31 mouse cellular contexts compared by ENCODE assay signal in the genomic region with DNA sequence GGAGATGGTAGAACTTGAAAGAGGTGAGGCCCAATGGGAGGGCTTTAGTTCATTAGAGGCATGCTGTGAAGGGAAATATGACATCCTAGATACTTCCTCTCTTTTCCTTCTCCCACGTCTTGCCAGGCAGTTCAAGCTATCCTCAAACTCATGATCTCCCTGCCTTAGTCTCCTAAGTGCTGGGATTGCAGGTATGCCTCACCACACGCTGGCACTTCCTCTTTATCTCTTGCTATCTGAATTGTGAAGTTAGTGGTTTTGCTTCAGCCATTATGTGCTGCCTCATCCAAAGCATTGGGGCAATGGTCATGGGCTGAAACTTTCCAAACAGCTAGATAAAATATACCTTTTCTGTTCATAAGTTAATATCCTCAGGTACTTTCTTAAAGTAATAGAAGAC. TPM values are rescaled to one million over a fixed set of nuclear protein-coding genes. Genes with fewer than 3 reads are reported as not detected.
"Had no signal": no experiment of that assay in that cellular context is flagged by ENCODE, and none has a peak within 500 bp of the region (broad histone marks: within the 10 kb centered on the region; RNA-seq: fewer than 3 reads in every experiment).

No protein-coding gene starts in this region.

- DNase-seq: gastrocnemius, adult 2 months; gastrocnemius, postnatal 10 days; gastrocnemius, postnatal 25 days; heart, adult 11 months; heart, postnatal 14 days; heart, postnatal 36 days; kidney, adult 11 months; kidney, adult 8-10 months; kidney, postnatal 10 days; kidney, postnatal 25 days; kidney, postnatal 4 days had no signal

- H3K27me3 ChIP-seq: heart, embryonic 15.5 days; hindbrain, embryonic 13.5 days; hindbrain, embryonic 15.5 days; limb, embryonic 13.5 days; limb, embryonic 15.5 days; liver, embryonic 12.5 days had no signal

- ATAC-seq: hindbrain, postnatal 0 days; intestine, embryonic 16.5 days; liver, embryonic 12.5 days had no signal

- H3K36me3 ChIP-seq: heart, embryonic 13.5 days; heart, embryonic 15.5 days; hindbrain, embryonic 13.5 days; hindbrain, embryonic 15.5 days; limb, embryonic 13.5 days; limb, embryonic 15.5 days; liver, embryonic 12.5 days had no signal

- H3K4me1 ChIP-seq: heart, embryonic 13.5 days; heart, embryonic 15.5 days; hindbrain, embryonic 13.5 days; hindbrain, embryonic 15.5 days; limb, embryonic 13.5 days; limb, embryonic 15.5 days; liver, embryonic 12.5 days had no signal

- H3K9me3 ChIP-seq: heart, embryonic 13.5 days; heart, embryonic 15.5 days; hindbrain, embryonic 13.5 days; hindbrain, embryonic 15.5 days; limb, embryonic 13.5 days; limb, embryonic 15.5 days; liver, embryonic 12.5 days had no signal

- H3K9ac ChIP-seq: heart, embryonic 13.5 days; heart, embryonic 15.5 days; hindbrain, embryonic 13.5 days; hindbrain, embryonic 15.5 days; limb, embryonic 13.5 days; limb, embryonic 15.5 days; liver, embryonic 12.5 days; liver, embryonic 14.5 days had no signal

- H3K27ac ChIP-seq: gastrocnemius, adult 2 months; heart, adult 2 months; heart, embryonic 13.5 days; heart, embryonic 15.5 days; hindbrain, embryonic 13.5 days; hindbrain, embryonic 15.5 days; hindbrain, postnatal 0 days; layer of hippocampus, adult 2 months; left cerebral cortex, adult 2 months; limb, embryonic 13.5 days; limb, embryonic 15.5 days; liver, embryonic 12.5 days; liver, embryonic 14.5 days had no signal

- H3K4me2 ChIP-seq: heart, embryonic 11.5 days; heart, embryonic 13.5 days; heart, embryonic 15.5 days; hindbrain, embryonic 13.5 days; hindbrain, embryonic 15.5 days; limb, embryonic 13.5 days; limb, embryonic 15.5 days; liver, embryonic 12.5 days had no signal

- H3K4me3 ChIP-seq: gastrocnemius, adult 2 months; heart, adult 2 months; heart, embryonic 13.5 days; heart, embryonic 15.5 days; hindbrain, embryonic 13.5 days; hindbrain, embryonic 15.5 days; layer of hippocampus, adult 2 months; left cerebral cortex, adult 2 months; limb, embryonic 13.5 days; limb, embryonic 15.5 days; liver, embryonic 12.5 days had no signal

RNA-seq across cellular contexts. Expression of gene Mfsd6l, which starts 46.8 kb away (rescaled TPM):
- total RNA-seq: gastrocnemius, postnatal 25 days; heart, adult 2 months; heart, postnatal 36 days; hematopoietic stem cell, adult 5-6 weeks; layer of hippocampus, postnatal 25 days; left cerebral cortex, adult 2 months; left cerebral cortex, postnatal 14 days; liver, adult 2 months had no signal
- polyA plus RNA-seq: heart, embryonic 13.5 days; heart, embryonic 15.5 days; hindbrain, embryonic 11.5 days; hindbrain, embryonic 13.5 days; hindbrain, embryonic 15.5 days; limb, embryonic 11.5 days; liver, embryonic 12.5 days had no signal
